In the genomic region with DNA sequence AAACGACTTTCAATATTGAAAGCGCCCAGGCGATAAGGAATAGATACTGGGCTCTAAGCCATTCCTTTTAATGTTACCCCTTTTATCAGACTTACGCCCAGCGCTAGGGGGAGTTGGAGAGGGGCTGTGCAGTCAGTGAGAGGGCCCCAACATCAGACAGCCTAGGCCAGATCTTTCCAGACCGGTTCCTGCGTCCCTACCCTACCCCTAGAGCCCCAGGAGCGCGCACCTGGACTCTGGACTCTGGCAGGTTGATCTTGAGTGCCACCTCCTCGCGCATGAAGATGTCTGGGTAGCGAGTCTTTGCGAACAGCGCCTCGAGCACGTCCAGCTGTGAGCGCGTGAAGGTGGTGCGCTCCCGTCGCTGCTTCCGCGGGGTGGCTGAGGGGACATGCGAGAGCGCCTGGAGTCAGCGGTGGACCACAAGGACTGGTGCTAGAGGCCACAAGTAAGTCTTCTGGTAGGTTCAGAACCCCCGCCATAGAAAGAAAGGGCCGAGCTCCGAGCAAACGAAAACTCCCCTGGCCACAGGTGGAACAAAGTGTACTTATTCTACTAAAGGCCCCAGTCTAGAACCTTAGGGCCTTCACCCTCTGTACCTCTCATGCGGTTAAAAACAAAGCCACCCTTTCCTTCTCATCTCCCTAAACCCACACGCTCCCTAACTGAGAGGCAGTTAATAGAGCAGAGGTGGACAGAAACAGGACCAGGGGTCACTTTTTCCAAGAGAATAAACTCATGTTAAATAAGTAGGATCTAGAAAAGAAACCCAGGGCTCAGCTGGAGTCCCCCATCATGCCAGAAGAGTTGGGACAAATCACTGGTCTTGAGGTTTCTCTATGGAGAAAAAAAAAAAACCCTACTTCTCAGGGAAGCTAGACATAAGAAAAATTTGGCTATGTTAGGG, we compare ENCODE assay signal across 8 mouse cellular contexts. TPM values are rescaled to one million over a fixed set of nuclear protein-coding genes. Genes with fewer than 3 reads are reported as not detected.
DNase-seq lines count a peak whose midpoint lies in the region; ATAC-seq lines count a peak whose summit lies in the region.

No protein-coding gene starts in this region.

- no peak for ATAC-seq in monocyte, adult 5-6 weeks (replicated peaks; ENCODE audit: insufficient number of reproducible peaks, low FRiP score, low TSS enrichment, poor library complexity, severe bottlenecking)

- peak; percentile 4 for DNase-seq in adrenal gland, adult 2 months
- DNase-seq in adrenal gland, postnatal 25 days: no peak
- DNase-seq in ovary, postnatal 10 days (ENCODE audit: low spot score): peak; percentile 3
- no peak for DNase-seq in ovary, postnatal 14 days (ENCODE audit: low spot score)
- peak; percentile 13 for DNase-seq in kidney, postnatal 14 days
- peak; percentile 43 for DNase-seq in retina, embryonic 14.5 days (ENCODE audit: low spot score)
- DNase-seq in urinary bladder, postnatal 36 days (ENCODE audit: low spot score in 2 of 2): no peak

RNA-seq across cellular contexts. Expression of gene Otx1, which starts 4.3 kb away (rescaled TPM):
- total RNA-seq in adrenal gland, adult 2 months (2021): not detected
- polyA plus RNA-seq in adrenal gland, adult 2 months (2012; rRNA removed): not detected in 2 replicates
- total RNA-seq in adrenal gland, postnatal 25 days (2021): not detected in 2 replicates
- total RNA-seq in monocyte, adult 5-6 weeks (2017): not detected in 3 replicates

Comparison
In these comparisons a context has a peak if more than half of its experiments do, and no peak if none do; other contexts are left out.
1. DNase-seq: peak in adrenal gland, adult 2 months (single experiment), ovary, postnatal 10 days (single experiment), kidney, postnatal 14 days (single experiment) and retina, embryonic 14.5 days (single experiment); none in adrenal gland, postnatal 25 days (single experiment), ovary, postnatal 14 days (single experiment) and urinary bladder, postnatal 36 days (0 of 2).